Mouse (Mus musculus) midbrain, embryonic 11.5 days (tissue): Measurements from ENCODE around the gene Asb18. TPM values are rescaled to one million over a fixed set of nuclear protein-coding genes. Genes with fewer than 3 reads are reported as not detected.
A peak's percentile ranks its signal among the peaks of the same experiment; 100 is the strongest.

Experiments
- ATAC-seq: fragments of 200-750 bp; cut with Nextera tagmentation; 2 replicates; pipeline ENCODE4 v1.8.0; 2017; ENCODE audit warnings: moderate TSS enrichment, moderate library complexity; ENCODE audit not compliant: low FRiP score
- DNase-seq: peaks from one replicate; pipeline ENCODE4 v3.0.0; 2015; ENCODE audit warnings: low spot score; ENCODE audit errors: missing footprints
- H3K27ac ChIP-seq: fragments of 300-500 bp; sonication (generic); 2 replicates; pipeline ENCODE4 v1.5.1; 2014; ENCODE audit warnings: low read depth, low read length
- H3K27me3 ChIP-seq: fragments of 300-500 bp; sonication (generic); 2 replicates; pipeline ENCODE4 v1.6.1; 2014; ENCODE audit warnings: mild to moderate bottlenecking, low read length, moderate library complexity, mixed read lengths; ENCODE audit not compliant: control insufficient read depth, insufficient read depth
- H3K36me3 ChIP-seq: fragments of 300-500 bp; sonication (generic); 2 replicates; pipeline ENCODE4 v1.6.1; 2014; ENCODE audit warnings: mild to moderate bottlenecking, low read length, moderate library complexity, mixed read lengths; ENCODE audit not compliant: control insufficient read depth, insufficient read depth
- H3K4me1 ChIP-seq: fragments of 300-500 bp; sonication (generic); 2 replicates; pipeline ENCODE4 v1.6.1; 2014; ENCODE audit warnings: low read length; ENCODE audit not compliant: control insufficient read depth, insufficient read depth
- H3K4me2 ChIP-seq: fragments of 300-500 bp; sonication (generic); 2 replicates; pipeline ENCODE4 v1.6.1; 2014; ENCODE audit warnings: mild to moderate bottlenecking, moderate library complexity
- H3K4me3 ChIP-seq: fragments of 300-500 bp; sonication (generic); 2 replicates; pipeline ENCODE4 v1.5.1; 2014; ENCODE audit warnings: low read depth, low read length
- H3K9ac ChIP-seq: fragments of 300-500 bp; sonication (generic); 2 replicates; pipeline ENCODE4 v1.6.1; 2014; ENCODE audit warnings: low read length
- H3K9me3 ChIP-seq: fragments of 300-500 bp; sonication (generic); 2 replicates; pipeline ENCODE4 v1.6.1; 2016; ENCODE audit warnings: low read length; ENCODE audit not compliant: control insufficient read depth
- WGBS: fragments of 180-500 bp; shearing (Covaris S2); extraction: QIAGEN DNeasy Blood & Tissue Kit; methylation state at CpG from one replicate; pipeline ENCODE4 v1.1.7; 2014; 5-methylcytosine and 5-hydroxymethylcytosine counted together
- polyA plus RNA-seq: library from polyadenylated mRNA; unstranded; fragments of >200 nt; fragmentation: Nextera tagmentation; extraction: Ambion mirVana; gene quantifications from 2 replicates; pipeline ENCODE4 v1.2.1, GENCODE M21; 2014

The Asb18 gene
- 0.07 TPM in 1 of 2 replicates, not detected in the other for polyA plus RNA-seq

DNA sequence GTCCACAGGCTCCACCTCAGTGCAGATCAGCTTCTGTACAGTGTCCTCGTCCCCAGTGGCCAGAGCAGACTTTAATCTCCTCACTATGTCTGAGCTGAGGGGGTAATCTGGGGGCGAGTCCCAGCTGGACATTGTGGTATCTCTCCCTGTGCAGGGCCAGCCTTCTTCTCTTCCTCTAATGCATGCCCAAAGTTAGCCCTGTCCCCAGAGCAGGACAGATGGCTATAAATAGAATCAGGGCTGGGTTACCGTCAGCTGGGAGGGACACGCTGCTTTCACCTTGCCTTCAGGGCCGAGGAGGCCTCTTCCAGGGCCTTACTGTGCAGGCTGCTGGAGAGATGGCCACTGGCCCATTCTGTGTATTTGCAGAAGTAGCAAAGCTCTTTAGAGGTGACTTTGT is at the start of gene Asb18:
Asb18 (minus strand) TSS at position 221 of the 400 bp plus-strand sequence.
- Histone ChIP-seq H3K36me3 (no peaks in the 10 kb centered on the region), H3K4me3 (no peak within 1 kb of the TSS), H3K9me3 (no peaks in the 10 kb centered on the region), H3K27me3 (no peaks in the 10 kb centered on the region), H3K27ac (no peak within 1 kb of the TSS), H3K4me2 (no peak within 1 kb of the TSS), H3K4me1 (no peaks in the 10 kb centered on the region), H3K9ac (no peak within 1 kb of the TSS)
- WGBS, result 89% methylated on average over 5 of the region's 5 CpGs
- no peak for DNase-seq
- no peak for ATAC-seq

DNA sequence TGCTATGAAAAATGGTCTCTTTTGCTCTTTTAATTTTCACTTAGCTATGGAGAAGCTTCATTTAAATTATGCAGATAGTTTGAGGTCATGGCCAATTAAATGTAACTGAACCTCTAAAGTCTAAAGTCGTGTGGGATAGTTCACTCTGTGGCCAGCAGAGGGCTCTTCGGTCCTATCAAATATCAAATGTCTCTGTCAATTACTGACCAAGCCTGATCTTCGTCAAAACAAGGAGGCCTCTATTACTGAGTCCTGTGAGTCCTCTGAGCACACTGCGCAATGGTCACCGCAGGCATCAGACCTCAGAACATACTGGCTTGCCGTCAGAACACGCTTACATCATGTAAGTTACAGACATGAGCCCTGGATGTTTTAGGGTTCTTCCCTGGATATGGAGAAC is 46.1 kb upstream of the Asb18 start:
- H3K27me3 ChIP-seq, result no peaks in the 10 kb centered on the region
- no peaks in the 10 kb centered on the region for H3K9me3 ChIP-seq
- DNase-seq (peak; percentile 94), ATAC-seq (peak; percentile 66)
- no peak overlapping the region for H3K4me2 ChIP-seq
- no peak overlapping the region for H3K4me3 ChIP-seq
- WGBS, result 25% methylated on average over 7 of the region's 7 CpGs
- no peaks in the 10 kb centered on the region for H3K36me3 ChIP-seq
- H3K4me1 ChIP-seq, result 0 out of 2 replicates have a peak, but pooled peaks cover 2% of the 10 kb centered on the region
- no peak overlapping the region for H3K27ac ChIP-seq
- no peak overlapping the region for H3K9ac ChIP-seq

DNA sequence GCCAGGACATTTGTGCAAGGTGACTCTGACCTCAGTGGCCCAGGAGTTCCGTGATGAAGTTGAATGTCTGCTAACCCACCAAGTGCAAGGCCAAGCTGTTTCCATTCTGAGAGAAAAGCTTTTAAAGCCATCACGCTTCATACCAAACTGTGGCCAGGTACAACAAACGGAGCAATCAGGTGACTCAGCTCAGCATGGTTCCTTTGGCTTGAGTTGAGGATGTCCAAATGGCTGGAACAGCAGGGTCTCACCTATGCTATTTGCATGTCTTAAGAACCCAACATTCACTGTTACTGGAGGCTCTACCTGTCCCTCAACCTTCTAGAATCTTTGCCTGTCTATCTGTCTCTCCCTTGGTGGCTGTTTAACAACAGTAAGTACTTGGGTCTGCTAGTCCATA is 45.6 kb upstream of the Asb18 start:
- 59% methylated on average over 3 of the region's 3 CpGs for WGBS
- H3K27me3 ChIP-seq, result no peaks in the 10 kb centered on the region
- no peaks in the 10 kb centered on the region for H3K36me3 ChIP-seq
- no peak overlapping the region for H3K9ac ChIP-seq
- no peak overlapping the region for H3K27ac ChIP-seq
- 0 out of 2 replicates have a peak, but pooled peaks cover 2% of the 10 kb centered on the region for H3K4me1 ChIP-seq
- DNase-seq (no peak), ATAC-seq (no peak)
- no peaks in the 10 kb centered on the region for H3K9me3 ChIP-seq
- no peak overlapping the region for H3K4me3 ChIP-seq
- no peak overlapping the region for H3K4me2 ChIP-seq

DNA sequence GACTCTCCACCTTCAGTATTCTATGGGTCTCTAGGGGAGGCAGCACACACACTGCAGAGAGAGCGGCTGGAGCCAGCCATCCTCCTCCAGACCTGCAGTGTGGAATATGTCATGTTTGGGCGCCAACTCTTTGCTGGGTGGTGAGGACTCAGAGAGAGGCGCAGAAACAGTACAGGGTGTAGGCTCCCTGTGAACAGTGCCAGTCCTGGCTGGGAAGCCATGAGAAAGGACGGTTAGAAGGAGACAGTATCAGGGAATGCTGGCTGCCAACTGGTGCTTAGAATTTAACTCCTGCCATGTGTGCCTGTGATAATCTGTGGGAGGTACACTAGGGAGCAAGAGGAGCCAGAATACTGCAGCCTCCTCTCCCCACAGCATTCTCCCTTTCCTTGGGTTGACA is 40.5 kb upstream of the Asb18 start:
- no peak for DNase-seq
- WGBS, result 93% methylated on average over 4 of the region's 4 CpGs
- H3K9me3 ChIP-seq, result no peaks in the 10 kb centered on the region

DNA sequence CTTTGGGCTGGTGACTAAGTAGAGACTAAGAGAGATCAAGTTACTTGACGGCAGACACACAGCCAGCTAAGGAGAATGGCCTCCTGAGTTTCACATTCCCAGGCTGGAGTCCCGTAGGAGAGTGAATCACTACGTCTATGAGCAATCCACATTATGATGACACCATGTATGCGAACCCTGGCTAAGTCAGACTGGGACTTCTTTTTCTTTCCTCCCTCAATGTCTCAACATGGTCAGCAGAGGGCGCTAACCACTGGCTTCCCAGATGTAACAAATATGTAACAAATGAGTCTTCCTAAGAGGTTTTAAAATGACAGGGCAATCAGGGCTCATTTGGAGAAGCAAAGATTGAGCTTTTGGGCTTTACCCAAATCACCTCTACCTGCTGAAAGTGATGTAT is 36.9 kb upstream of the Asb18 start:
- WGBS, result 42% methylated on average over 5 of the region's 5 CpGs
- no peak overlapping the region for H3K27ac ChIP-seq
- no peak overlapping the region for H3K4me2 ChIP-seq
- H3K4me3 ChIP-seq, result no peak overlapping the region
- no peaks in the 10 kb centered on the region for H3K36me3 ChIP-seq
- H3K4me1 ChIP-seq, result no peaks in the 10 kb centered on the region
- DNase-seq, result peak; percentile 89
- H3K9me3 ChIP-seq, result no peaks in the 10 kb centered on the region
- no peak for ATAC-seq
- no peak overlapping the region for H3K9ac ChIP-seq
- no peaks in the 10 kb centered on the region; the same call in 1 of the 2 replicates for H3K27me3 ChIP-seq

More for the DNA sequence above, 40.5 kb upstream of the Asb18 start:
- H3K4me1 ChIP-seq, result no peaks in the 10 kb centered on the region
- no peaks in the 10 kb centered on the region for H3K36me3 ChIP-seq
- no peak overlapping the region for H3K4me3 ChIP-seq
- no peak overlapping the region for H3K9ac ChIP-seq
- H3K27me3 ChIP-seq, result no peaks in the 10 kb centered on the region; the same call in 1 of the 2 replicates
- no peak for ATAC-seq
- no peak overlapping the region for H3K4me2 ChIP-seq
- no peak overlapping the region for H3K27ac ChIP-seq

DNA sequence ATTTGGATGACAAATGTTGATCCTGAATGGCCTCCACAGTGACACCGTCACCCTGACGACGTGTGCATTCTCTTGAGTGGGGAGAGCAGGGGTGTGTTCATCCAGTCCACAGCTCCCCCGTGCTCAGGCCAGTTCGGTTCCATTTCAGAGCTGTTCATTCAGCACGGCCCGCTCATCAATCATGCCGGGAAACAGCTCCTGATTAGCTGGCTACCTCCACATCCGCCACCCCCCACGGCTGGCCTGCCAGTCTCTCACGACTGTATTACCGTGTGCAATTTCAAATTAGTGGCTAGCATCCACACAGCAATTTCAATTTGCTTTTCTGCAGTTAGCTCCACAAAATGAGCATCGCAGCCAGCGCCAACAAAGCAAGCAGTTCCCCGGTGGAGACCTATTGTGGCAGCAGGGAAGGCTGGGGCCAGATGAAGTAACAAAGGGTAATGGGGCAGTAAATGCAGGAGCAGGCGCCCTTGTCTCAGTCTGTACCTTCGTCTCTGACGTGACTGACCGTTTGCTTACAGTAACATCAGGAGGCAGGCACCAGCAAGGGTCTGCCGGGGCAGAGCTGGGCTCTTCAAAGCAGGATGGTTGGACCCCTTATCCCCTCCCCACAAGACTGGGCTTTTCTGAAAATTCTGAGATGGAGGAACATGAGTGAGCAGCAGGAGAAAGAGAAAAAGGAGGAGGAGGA is 35.7 kb upstream of the Asb18 start:
- H3K9me3 ChIP-seq, result no peaks in the 10 kb centered on the region
- no peak overlapping the region for H3K27ac ChIP-seq
- DNase-seq (no peak), ATAC-seq (no peak)
- no peaks in the 10 kb centered on the region for H3K36me3 ChIP-seq
- 68% methylated on average over 20 of the region's 20 CpGs for WGBS
- no peaks in the 10 kb centered on the region; the same call in 1 of the 2 replicates for H3K27me3 ChIP-seq
- no peaks in the 10 kb centered on the region for H3K4me1 ChIP-seq
- no peak overlapping the region for H3K4me3 ChIP-seq
- H3K4me2 ChIP-seq, result no peak overlapping the region
- 0 out of 2 replicates have a peak overlapping the region, but pooled peaks have one; percentile 9 for H3K9ac ChIP-seq

DNA sequence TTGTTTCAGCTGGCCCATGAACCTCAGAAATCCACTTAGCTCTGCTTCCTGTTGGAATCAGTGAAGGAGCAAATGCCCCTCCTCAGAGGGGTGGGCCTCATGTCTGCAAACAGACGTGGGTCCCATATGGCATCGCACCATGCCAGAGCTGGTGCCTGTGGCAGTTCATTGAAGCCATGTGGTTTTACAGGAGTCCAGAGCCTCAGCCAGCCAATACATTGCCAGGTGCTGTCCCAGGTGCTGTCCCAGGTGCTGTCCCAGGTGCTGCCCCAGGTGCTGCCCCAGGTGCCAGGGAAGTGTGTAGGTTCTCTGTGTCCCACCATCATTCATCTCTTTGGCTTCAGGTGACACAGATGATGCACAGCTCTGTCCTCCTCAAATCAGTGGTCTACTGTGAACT is 13.8 kb upstream of the Asb18 start:
- H3K4me1 ChIP-seq, result no peaks in the 10 kb centered on the region
- H3K9ac ChIP-seq, result no peak overlapping the region
- no peaks in the 10 kb centered on the region for H3K9me3 ChIP-seq
- DNase-seq (no peak), ATAC-seq (no peak)
- H3K27ac ChIP-seq, result no peak overlapping the region
- H3K27me3 ChIP-seq, result no peaks in the 10 kb centered on the region
- H3K4me3 ChIP-seq, result no peak overlapping the region
- 79% methylated on average over 2 of the region's 2 CpGs for WGBS
- H3K4me2 ChIP-seq, result no peak overlapping the region
- no peaks in the 10 kb centered on the region for H3K36me3 ChIP-seq

DNA sequence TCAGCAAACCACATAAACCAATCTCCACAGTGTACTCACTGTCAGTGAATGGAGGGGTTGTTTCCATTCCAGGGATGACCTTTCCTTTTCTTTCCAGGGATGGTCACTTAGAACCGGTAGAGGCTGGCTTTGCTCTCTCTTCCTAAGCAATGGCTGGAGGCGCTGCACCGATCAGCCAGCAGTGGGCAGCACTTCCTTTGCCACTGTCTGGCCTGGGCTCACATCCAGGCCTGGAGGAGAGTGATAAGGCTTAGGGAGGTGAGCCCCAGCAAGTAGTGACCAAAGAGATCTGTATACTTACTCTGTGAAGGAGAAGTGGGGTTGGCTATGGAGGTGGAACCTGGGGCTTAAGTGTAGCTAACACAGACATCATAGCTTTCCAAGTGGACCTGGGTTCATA is 12.5 kb upstream of the Asb18 start:
- H3K4me2 ChIP-seq, result no peak overlapping the region
- H3K4me1 ChIP-seq, result no peaks in the 10 kb centered on the region
- H3K9me3 ChIP-seq, result no peaks in the 10 kb centered on the region
- 29% methylated on average over 3 of the region's 3 CpGs for WGBS
- no peak for DNase-seq
- no peaks in the 10 kb centered on the region for H3K36me3 ChIP-seq
- H3K4me3 ChIP-seq, result no peak overlapping the region
- H3K9ac ChIP-seq, result no peak overlapping the region
- H3K27ac ChIP-seq, result no peak overlapping the region
- ATAC-seq, result no peak
- no peaks in the 10 kb centered on the region for H3K27me3 ChIP-seq

DNA sequence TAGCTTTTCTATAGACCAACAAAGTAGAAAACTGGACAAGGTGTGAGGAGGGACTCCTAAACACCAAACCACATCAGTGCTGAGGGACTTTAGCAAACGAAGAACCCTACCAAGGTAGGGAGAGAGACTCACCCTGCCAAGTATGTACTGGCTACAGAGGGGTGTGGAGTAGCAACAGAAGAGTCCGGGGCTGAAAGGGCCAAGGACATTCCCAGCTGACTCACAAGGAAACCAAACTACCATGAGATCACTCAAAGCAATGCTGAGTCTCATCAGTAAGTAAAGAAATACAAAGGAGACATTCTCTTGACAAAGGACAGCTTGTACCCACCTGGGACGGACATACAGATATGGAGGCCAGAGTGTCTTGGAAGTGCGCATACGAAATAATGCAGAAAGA is 5.9 kb upstream of the Asb18 start:
- 87% methylated on average over 5 of the region's 5 CpGs for WGBS
- Histone ChIP-seq H3K9ac (no peak overlapping the region), H3K9me3 (no peaks in the 10 kb centered on the region), H3K4me1 (no peaks in the 10 kb centered on the region), H3K36me3 (no peaks in the 10 kb centered on the region), H3K4me2 (no peak overlapping the region), H3K27ac (no peak overlapping the region), H3K4me3 (no peak overlapping the region), H3K27me3 (no peaks in the 10 kb centered on the region)
- no peak for ATAC-seq
- DNase-seq, result no peak
